Comparison of ENCODE assay signal across 12 mouse cellular contexts in genomic region chr3:108510716-108511483, GRCm38 (mm10). TPM values are rescaled to one million over a fixed set of nuclear protein-coding genes. Genes with fewer than 3 reads are reported as not detected.
DNase-seq lines count a peak whose midpoint lies in the region; ATAC-seq and TF ChIP-seq lines count a peak whose summit lies in the region.
"Had no signal": no experiment of that assay in that cellular context is flagged by ENCODE, and none has a peak within 500 bp of the region (broad histone marks: within the 10 kb centered on the region; RNA-seq: fewer than 3 reads in every experiment).

No protein-coding gene starts in this region.

- DNase-seq in embryonic facial prominence, embryonic 14.5 days (ENCODE audit: low spot score), result peak; percentile 69
- DNase-seq in embryonic facial prominence, embryonic 10.5 days (ENCODE audit: low spot score), result no peak
- peak; percentile 6 for DNase-seq in urinary bladder, postnatal 14 days (ENCODE audit: low spot score)
- no peak for DNase-seq in urinary bladder, postnatal 25 days (ENCODE audit: low spot score)
- DNase-seq in limb, embryonic 14.5 days (ENCODE audit: low spot score), result peak; percentile 64
- DNase-seq in spleen, postnatal 14 days (ENCODE audit: low spot score in 2 of 2), result no peak
- DNase-seq in spleen, postnatal 10 days (ENCODE audit: low spot score in 2 of 2), result no peak
- DNase-seq: heart, postnatal 14 days had no signal

- 21% methylated on average over 9 of the region's 9 CpGs for WGBS in embryonic facial prominence, embryonic 14.5 days
- 28% methylated on average over 9 of the region's 9 CpGs for WGBS in embryonic facial prominence, embryonic 10.5 days
- 8% methylated on average over 9 of the region's 9 CpGs for WGBS in limb, embryonic 14.5 days

- no peak overlapping the region for H3K27ac ChIP-seq in embryonic facial prominence, embryonic 14.5 days (replicated peaks; ENCODE audit: low read depth, low read length)
- no peak overlapping the region; the same call in 1 of the 2 replicates for H3K27ac ChIP-seq in embryonic facial prominence, embryonic 10.5 days (replicated peaks)
- H3K27ac ChIP-seq in limb, embryonic 14.5 days (replicated peaks; ENCODE audit: low read depth, low read length), result no peak overlapping the region

- no peak for TF ChIP-seq POLR2A in limb, embryonic 14.5 days (IDR thresholded peaks at IDR 0.05; ENCODE audit: borderline replicate concordance, extremely low read depth, insufficient read depth, insufficient read length)

- H3K27me3 ChIP-seq in embryonic facial prominence, embryonic 14.5 days (replicated peaks; ENCODE audit: control insufficient read depth, insufficient read depth, low read length), result no peaks in the 10 kb centered on the region
- H3K27me3 ChIP-seq in embryonic facial prominence, embryonic 10.5 days (replicated peaks; ENCODE audit: low read depth, poor library complexity, severe bottlenecking), result no peaks in the 10 kb centered on the region
- no peaks in the 10 kb centered on the region for H3K27me3 ChIP-seq in limb, embryonic 14.5 days (ENCODE audit: control insufficient read depth, insufficient read depth, low read length)

- H3K4me2 ChIP-seq in embryonic facial prominence, embryonic 14.5 days (ENCODE audit: low read depth, low read length), result no peak overlapping the region
- H3K4me2 ChIP-seq in limb, embryonic 14.5 days (replicated peaks; ENCODE audit: low read depth, low read length, severe bottlenecking), result peak overlapping the region; percentile 24

- no peaks in the 10 kb centered on the region for H3K9me3 ChIP-seq in embryonic facial prominence, embryonic 14.5 days (ENCODE audit: control insufficient read depth, low read length)
- no peaks in the 10 kb centered on the region for H3K9me3 ChIP-seq in embryonic facial prominence, embryonic 10.5 days
- no peaks in the 10 kb centered on the region for H3K9me3 ChIP-seq in limb, embryonic 14.5 days (ENCODE audit: control insufficient read depth, low read length)

- peaks cover 4% of the 10 kb centered on the region; the same call in 1 of the 2 replicates for H3K4me1 ChIP-seq in embryonic facial prominence, embryonic 14.5 days (ENCODE audit: control insufficient read depth, insufficient read depth, low read length)
- peaks cover 26% of the 10 kb centered on the region for H3K4me1 ChIP-seq in embryonic facial prominence, embryonic 10.5 days
- H3K4me1 ChIP-seq in limb, embryonic 14.5 days (ENCODE audit: control insufficient read depth, insufficient read depth, low read length), result peaks cover 16% of the 10 kb centered on the region

- no peak for ATAC-seq in embryonic facial prominence, embryonic 14.5 days (ENCODE audit: low read depth)
- ATAC-seq in limb, embryonic 14.5 days (ENCODE audit: low FRiP score, low read depth), result peak; percentile 42
- ATAC-seq in inflammation-experienced regulatory T-cells, adult 6 months, result no peak

- H3K36me3 ChIP-seq in embryonic facial prominence, embryonic 14.5 days (ENCODE audit: control insufficient read depth, insufficient read depth, low read length), result no peaks in the 10 kb centered on the region
- no peaks in the 10 kb centered on the region for H3K36me3 ChIP-seq in embryonic facial prominence, embryonic 10.5 days (replicated peaks)
- H3K36me3 ChIP-seq in limb, embryonic 14.5 days (ENCODE audit: control insufficient read depth, insufficient read depth, low read length), result no peaks in the 10 kb centered on the region

- H3K4me3 ChIP-seq in embryonic facial prominence, embryonic 14.5 days (ENCODE audit: low read depth, low read length), result no peak overlapping the region
- no peak overlapping the region for H3K4me3 ChIP-seq in embryonic facial prominence, embryonic 10.5 days
- no peak overlapping the region for H3K4me3 ChIP-seq in limb, embryonic 14.5 days (replicated peaks; ENCODE audit: low read length)
- H3K4me3 ChIP-seq: erythroblast, embryonic 14.5 days had no signal

- H3K9ac ChIP-seq in embryonic facial prominence, embryonic 14.5 days (ENCODE audit: low read depth, low read length), result 0 out of 2 replicates have a peak overlapping the region, but pooled peaks have one; percentile 25
- H3K9ac ChIP-seq in limb, embryonic 14.5 days (ENCODE audit: low read depth, low read length, severe bottlenecking), result no peak overlapping the region

RNA-seq across cellular contexts. Expression of gene 1700013F07Rik, which starts 23.1 kb away (rescaled TPM):
- polyA plus RNA-seq in embryonic facial prominence, embryonic 14.5 days (2014; fragmentation: Nextera tagmentation; extraction: Ambion mirVana), result 0.63 and 1.1 TPM in 2 replicates
- 0.38 TPM in 1 of 2 replicates, not detected in the other for polyA plus RNA-seq in embryonic facial prominence, embryonic 10.5 days (2016; fragmentation: Nextera tagmentation; extraction: Ambion mirVana)
- 0.13 and 0.27 TPM in 2 replicates for polyA plus RNA-seq in limb, embryonic 14.5 days (2012; rRNA removed)
- 0.30 TPM in 1 of 2 replicates, not detected in the other for polyA plus RNA-seq in limb, embryonic 14.5 days (2014; fragmentation: Nextera tagmentation; extraction: Ambion mirVana)
- polyA plus RNA-seq in inflammation-experienced regulatory T-cells, adult 6 months (2017; shearing (Covaris generic)), result not detected
- polyA plus RNA-seq: C2C12; erythroblast, embryonic 14.5 days; liver, embryonic 16.5 days had no signal

RNA-seq across cellular contexts. Expression of gene 5330417C22Rik, which starts 25.4 kb away (rescaled TPM):
- 2.2 and 2.5 TPM in 2 replicates for polyA plus RNA-seq in embryonic facial prominence, embryonic 14.5 days (2014; fragmentation: Nextera tagmentation; extraction: Ambion mirVana)
- polyA plus RNA-seq in embryonic facial prominence, embryonic 10.5 days (2016; fragmentation: Nextera tagmentation; extraction: Ambion mirVana), result 0.40 and 0.64 TPM in 2 replicates
- polyA plus RNA-seq in limb, embryonic 14.5 days (2012; rRNA removed), result 0.39 and 0.42 TPM in 2 replicates
- polyA plus RNA-seq in limb, embryonic 14.5 days (2014; fragmentation: Nextera tagmentation; extraction: Ambion mirVana), result 0.82 and 0.83 TPM in 2 replicates
- polyA plus RNA-seq in inflammation-experienced regulatory T-cells, adult 6 months (2017; shearing (Covaris generic)), result 1 to 10 TPM; 1.4 to 2.6 (median 2.4) TPM

RNA-seq across cellular contexts. Expression of gene Tmem167b, which starts 51.4 kb away (rescaled TPM):
- 46.3 and 46.8 TPM in 2 replicates for polyA plus RNA-seq in embryonic facial prominence, embryonic 14.5 days (2014; fragmentation: Nextera tagmentation; extraction: Ambion mirVana)
- polyA plus RNA-seq in embryonic facial prominence, embryonic 10.5 days (2016; fragmentation: Nextera tagmentation; extraction: Ambion mirVana), result 31.0 and 33.0 TPM in 2 replicates
- 10.8 and 14.8 TPM in 2 replicates for polyA plus RNA-seq in limb, embryonic 14.5 days (2012; rRNA removed)
- polyA plus RNA-seq in limb, embryonic 14.5 days (2014; fragmentation: Nextera tagmentation; extraction: Ambion mirVana), result 43.9 and 48.2 TPM in 2 replicates
- polyA plus RNA-seq in inflammation-experienced regulatory T-cells, adult 6 months (2017; shearing (Covaris generic)), result 10 to 100 TPM; 28.1 to 34.8 (median 29.9) TPM

Comparison
In these comparisons a context has a peak if more than half of its experiments do, and no peak if none do; other contexts are left out.
1. DNase-seq: peak in embryonic facial prominence, embryonic 14.5 days (single experiment), urinary bladder, postnatal 14 days (single experiment) and limb, embryonic 14.5 days (single experiment); none in embryonic facial prominence, embryonic 10.5 days (single experiment), urinary bladder, postnatal 25 days (single experiment), spleen, postnatal 14 days (0 of 2) and spleen, postnatal 10 days (0 of 2).